Comparison of ENCODE assay signal across 23 mouse cellular contexts in genomic region chr5:77165703-77166625, GRCm38 (mm10). TPM values are rescaled to one million over a fixed set of nuclear protein-coding genes. Genes with fewer than 3 reads are reported as not detected.
DNase-seq lines count a peak whose midpoint lies in the region; ATAC-seq and TF ChIP-seq lines count a peak whose summit lies in the region.
"Had no signal": no experiment of that assay in that cellular context is flagged by ENCODE, and none has a peak within 500 bp of the region (broad histone marks: within the 10 kb centered on the region; RNA-seq: fewer than 3 reads in every experiment).

No protein-coding gene starts in this region.

- 0 out of 2 replicates have a peak overlapping the region, but pooled peaks have one; percentile 3 for H3K27ac ChIP-seq in hindbrain, postnatal 0 days
- H3K27ac ChIP-seq in hindbrain, embryonic 13.5 days = no peak overlapping the region
- H3K27ac ChIP-seq in thymus, adult 2 months (ENCODE audit: control insufficient read depth, insufficient read depth, low read length) = no peak overlapping the region
- H3K27ac ChIP-seq: embryonic facial prominence, embryonic 13.5 days; hindbrain, embryonic 14.5 days; liver, embryonic 12.5 days; midbrain, embryonic 10.5 days; neural tube, embryonic 13.5 days had no signal

- no peaks in the 10 kb centered on the region for H3K9me3 ChIP-seq in hindbrain, postnatal 0 days (ENCODE audit: low read length)
- no peaks in the 10 kb centered on the region for H3K9me3 ChIP-seq in hindbrain, embryonic 13.5 days
- H3K9me3 ChIP-seq: embryonic facial prominence, embryonic 13.5 days; G1E; liver, embryonic 12.5 days; midbrain, embryonic 10.5 days; neural tube, embryonic 13.5 days had no signal

- H3K4me2 ChIP-seq in hindbrain, postnatal 0 days (ENCODE audit: low read depth, low read length) = no peak overlapping the region
- H3K4me2 ChIP-seq in hindbrain, embryonic 13.5 days = no peak overlapping the region
- H3K4me2 ChIP-seq: embryonic facial prominence, embryonic 13.5 days; hindbrain, embryonic 14.5 days; liver, embryonic 12.5 days; neural tube, embryonic 13.5 days had no signal

- DNase-seq in hindbrain, postnatal 0 days (ENCODE audit: low spot score) = no peak
- DNase-seq in CD4-positive, CD25-positive, alpha-beta regulatory T cell, adult 2 months (ENCODE audit: low read depth, low spot score) = peak; percentile 27
- peak; percentile 19 for DNase-seq in T-cell, adult 2 months (ENCODE audit: low spot score)
- no peak for DNase-seq in layer of hippocampus, adult 11-12 months (ENCODE audit: low spot score)
- DNase-seq in thymus, adult 2 months = no peak
- DNase-seq: adrenal gland, adult 8-10 months; B cell, adult 2 months; cerebellum, adult 2 months; heart, postnatal 10 days; kidney, adult 11 months; layer of hippocampus, postnatal 36 days; lung, postnatal 14 days; right cerebral cortex, postnatal 14 days had no signal

- no peak for TF ChIP-seq CTCF in hindbrain, postnatal 0 days (IDR thresholded peaks at IDR 0.05; ENCODE audit: low read depth)
- TF ChIP-seq CTCF in thymus, adult 2 months (IDR thresholded peaks at IDR 0.05; ENCODE audit: borderline replicate concordance, control insufficient read depth, extremely low read depth, insufficient read depth, low read length, poor library complexity) = no peak

- no peaks in the 10 kb centered on the region for H3K27me3 ChIP-seq in hindbrain, postnatal 0 days (ENCODE audit: insufficient read depth, low read length)
- no peaks in the 10 kb centered on the region for H3K27me3 ChIP-seq in hindbrain, embryonic 13.5 days
- no peaks in the 10 kb centered on the region for H3K27me3 ChIP-seq in thymus, adult 2 months (ENCODE audit: control insufficient read depth, insufficient read depth, low read length)
- H3K27me3 ChIP-seq: embryonic facial prominence, embryonic 13.5 days; liver, embryonic 12.5 days; neural tube, embryonic 13.5 days had no signal

- H3K36me3 ChIP-seq in hindbrain, postnatal 0 days (ENCODE audit: insufficient read depth, low read length) = no peaks in the 10 kb centered on the region
- H3K36me3 ChIP-seq in hindbrain, embryonic 13.5 days = no peaks in the 10 kb centered on the region
- no peaks in the 10 kb centered on the region for H3K36me3 ChIP-seq in thymus, adult 2 months (ENCODE audit: control insufficient read depth, insufficient read depth, low read length)
- H3K36me3 ChIP-seq: embryonic facial prominence, embryonic 13.5 days; G1E; liver, embryonic 12.5 days; midbrain, embryonic 10.5 days; neural tube, embryonic 13.5 days had no signal

- WGBS in hindbrain, postnatal 0 days = 72% methylated on average over 13 of the region's 13 CpGs
- WGBS in hindbrain, embryonic 13.5 days = 71% methylated on average over 13 of the region's 13 CpGs
- WGBS in thymus, adult 2 months = 77% methylated on average over 13 of the region's 13 CpGs

- no peak for ATAC-seq in hindbrain, postnatal 0 days
- ATAC-seq in hindbrain, embryonic 13.5 days (ENCODE audit: low FRiP score) = no peak
- ATAC-seq in monocyte, adult 5-6 weeks (replicated peaks; ENCODE audit: insufficient number of reproducible peaks, low FRiP score, low TSS enrichment, poor library complexity, severe bottlenecking) = peak; percentile 59; the same call in 1 of the 2 replicates
- ATAC-seq: forebrain, embryonic 16.5 days; liver, embryonic 12.5 days had no signal

- no peak overlapping the region for H3K9ac ChIP-seq in hindbrain, postnatal 0 days (replicated peaks; ENCODE audit: low read length)
- no peak overlapping the region for H3K9ac ChIP-seq in hindbrain, embryonic 13.5 days
- H3K9ac ChIP-seq: embryonic facial prominence, embryonic 13.5 days; hindbrain, embryonic 14.5 days; liver, embryonic 12.5 days; neural tube, embryonic 13.5 days had no signal

- no peak overlapping the region for H3K4me3 ChIP-seq in hindbrain, postnatal 0 days (ENCODE audit: low read length)
- H3K4me3 ChIP-seq in hindbrain, embryonic 13.5 days = no peak overlapping the region
- H3K4me3 ChIP-seq in thymus, adult 2 months (ENCODE audit: control insufficient read depth, insufficient read depth, low read length) = no peak overlapping the region
- H3K4me3 ChIP-seq: embryonic facial prominence, embryonic 13.5 days; liver, embryonic 12.5 days; midbrain, embryonic 10.5 days; neural tube, embryonic 13.5 days had no signal

- TF ChIP-seq POLR2A in thymus, adult 2 months (IDR thresholded peaks at IDR 0.05; ENCODE audit: control insufficient read depth, extremely low read depth, insufficient read depth, low read length, poor library complexity) = no peak

- no peaks in the 10 kb centered on the region for H3K4me1 ChIP-seq in hindbrain, postnatal 0 days (ENCODE audit: insufficient read depth, low read length)
- H3K4me1 ChIP-seq in hindbrain, embryonic 13.5 days (replicated peaks) = no peaks in the 10 kb centered on the region
- H3K4me1 ChIP-seq in thymus, adult 2 months (replicated peaks; ENCODE audit: control insufficient read depth, insufficient read depth, low read length) = no peaks in the 10 kb centered on the region
- H3K4me1 ChIP-seq: embryonic facial prominence, embryonic 13.5 days; liver, embryonic 12.5 days; midbrain, embryonic 10.5 days; neural tube, embryonic 13.5 days had no signal

RNA-seq across cellular contexts. Expression of gene Spink2, which starts 45.3 kb away (rescaled TPM):
- total RNA-seq in hindbrain, postnatal 0 days (2014; rRNA removed) = not detected in 2 replicates
- polyA plus RNA-seq in hindbrain, postnatal 0 days (2015; fragmentation: Nextera tagmentation; extraction: Ambion mirVana) = 0.26 and 0.61 TPM in 2 replicates
- 1.1 and 2.4 TPM in 2 replicates for polyA plus RNA-seq in hindbrain, embryonic 13.5 days (2015; fragmentation: Nextera tagmentation; extraction: Ambion mirVana)
- total RNA-seq in monocyte, adult 5-6 weeks (2017) = not detected in 3 replicates
- 0.33 and 1.3 TPM in 2 replicates for polyA plus RNA-seq in thymus, adult 2 months (2012; rRNA removed)
- total RNA-seq: adrenal gland, adult 8-10 months; G1E; layer of hippocampus, postnatal 36 days had no signal
- polyA plus RNA-seq: cerebellum, adult 2 months; cortical plate, adult 2 months; G1E; liver, embryonic 12.5 days had no signal

RNA-seq across cellular contexts. Expression of gene Hopx, which starts 51.0 kb away (rescaled TPM):
- 69.6 and 94.8 TPM in 2 replicates for total RNA-seq in hindbrain, postnatal 0 days (2014; rRNA removed)
- 7.3 and 10.3 TPM in 2 replicates for polyA plus RNA-seq in hindbrain, postnatal 0 days (2015; fragmentation: Nextera tagmentation; extraction: Ambion mirVana)
- polyA plus RNA-seq in hindbrain, embryonic 13.5 days (2015; fragmentation: Nextera tagmentation; extraction: Ambion mirVana) = 4.4 and 6.4 TPM in 2 replicates
- 29.6 to 53.4 TPM (median 30.5 TPM) in 3 replicates for total RNA-seq in monocyte, adult 5-6 weeks (2017)
- polyA plus RNA-seq in thymus, adult 2 months (2012; rRNA removed) = 8.1 and 26.1 TPM in 2 replicates
- total RNA-seq: G1E had no signal
- polyA plus RNA-seq: G1E; liver, embryonic 12.5 days had no signal

Comparison
In these comparisons a context has a peak if more than half of its experiments do, and no peak if none do; other contexts are left out.
1. DNase-seq: peak in CD4-positive, CD25-positive, alpha-beta regulatory T cell, adult 2 months (single experiment) and T-cell, adult 2 months (single experiment); none in hindbrain, postnatal 0 days (single experiment), layer of hippocampus, adult 11-12 months (single experiment) and thymus, adult 2 months (single experiment).